Mouse (Mus musculus) embryonic facial prominence, embryonic 13.5 days (tissue): ENCODE data around the gene Gm7361. TPM values are rescaled to one million over a fixed set of nuclear protein-coding genes. Genes with fewer than 3 reads are reported as not detected.
"Not testable (repeated sequence)": the region's sequence is repeated elsewhere in the genome, so short reads cannot be mapped to it uniquely, and the experiment has no call there.

Source experiments
- ATAC-seq: fragments of 200-750 bp; cut with Nextera tagmentation; 2 replicates; pipeline ENCODE4 v1.8.0; 2017; ENCODE audit warnings: low read depth; ENCODE audit not compliant: insufficient number of reproducible peaks, insufficient read depth, low FRiP score, low TSS enrichment
- H3K27ac ChIP-seq: fragments of 300-500 bp; sonication (generic); 2 replicates; pipeline ENCODE4 v1.5.1; 2015; ENCODE audit warnings: moderate library complexity, mild to moderate bottlenecking, inconsistent platforms
- H3K27me3 ChIP-seq: fragments of 300-500 bp; sonication (generic); 2 replicates; pipeline ENCODE4 v1.6.1; 2015; ENCODE audit warnings: mild to moderate bottlenecking, inconsistent platforms
- H3K36me3 ChIP-seq: fragments of 300-500 bp; sonication (generic); 2 replicates; pipeline ENCODE4 v1.6.1; 2015; ENCODE audit warnings: mild to moderate bottlenecking, inconsistent platforms
- H3K4me1 ChIP-seq: fragments of 300-500 bp; sonication (generic); 2 replicates; pipeline ENCODE4 v1.6.1; 2015; ENCODE audit warnings: inconsistent platforms
- H3K4me2 ChIP-seq: fragments of 300-500 bp; sonication (generic); 2 replicates; pipeline ENCODE4 v1.6.1; 2015; ENCODE audit warnings: moderate library complexity, mild to moderate bottlenecking, inconsistent platforms
- H3K4me3 ChIP-seq: fragments of 300-500 bp; sonication (generic); 2 replicates; pipeline ENCODE4 v1.5.1; 2015; ENCODE audit warnings: mild to moderate bottlenecking, inconsistent platforms
- H3K9ac ChIP-seq: fragments of 300-500 bp; sonication (generic); 2 replicates; pipeline ENCODE4 v1.6.1; 2015; ENCODE audit warnings: mild to moderate bottlenecking, inconsistent platforms
- H3K9me3 ChIP-seq: fragments of 300-500 bp; sonication (generic); 2 replicates; pipeline ENCODE4 v1.6.1; 2016; ENCODE audit warnings: inconsistent platforms
- WGBS: fragments of 180-500 bp; shearing (Covaris S2); methylation state at CpG from one replicate; pipeline ENCODE4 v1.1.7; 2015; ENCODE audit warnings: mixed read lengths; 5-methylcytosine and 5-hydroxymethylcytosine counted together
- polyA plus RNA-seq: library from polyadenylated mRNA; unstranded; fragments of >200 nt; fragmentation: Nextera tagmentation; extraction: Ambion mirVana; gene quantifications from 2 replicates; pipeline ENCODE4 v1.2.1, GENCODE M21; 2015

The Gm7361 gene
- polyA plus RNA-seq = not detected in 2 replicates

DNA sequence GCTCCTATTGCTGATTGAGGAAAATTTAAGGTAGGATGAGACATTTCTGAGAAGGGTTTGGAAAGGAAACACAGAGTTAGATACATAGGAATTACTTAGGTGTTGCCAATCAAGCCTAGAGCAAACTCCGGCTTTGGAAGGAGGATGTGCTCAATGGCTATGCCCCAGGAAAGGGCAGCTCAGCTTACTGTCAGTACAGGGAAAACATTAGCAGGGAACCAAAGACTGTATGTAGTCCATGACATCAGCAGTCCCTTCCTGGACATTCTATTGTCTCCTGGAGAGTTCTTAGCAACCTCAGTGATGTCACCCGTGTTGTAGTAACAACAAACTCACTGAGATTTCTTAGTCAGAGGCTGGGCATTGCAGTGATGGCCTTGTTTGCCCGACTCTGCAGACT lies at the start of gene Gm7361:
Gene Gm7361, plus strand, starts transcription at position 301 of the 400 bp plus-strand sequence.
- 74% methylated on average over 3 of the region's 3 CpGs for WGBS
- not testable (repeated sequence) for H3K4me2 ChIP-seq, ATAC-seq, H3K9me3 ChIP-seq, H3K4me3 ChIP-seq, H3K9ac ChIP-seq, H3K27me3 ChIP-seq, H3K27ac ChIP-seq, H3K36me3 ChIP-seq, H3K4me1 ChIP-seq

DNA sequence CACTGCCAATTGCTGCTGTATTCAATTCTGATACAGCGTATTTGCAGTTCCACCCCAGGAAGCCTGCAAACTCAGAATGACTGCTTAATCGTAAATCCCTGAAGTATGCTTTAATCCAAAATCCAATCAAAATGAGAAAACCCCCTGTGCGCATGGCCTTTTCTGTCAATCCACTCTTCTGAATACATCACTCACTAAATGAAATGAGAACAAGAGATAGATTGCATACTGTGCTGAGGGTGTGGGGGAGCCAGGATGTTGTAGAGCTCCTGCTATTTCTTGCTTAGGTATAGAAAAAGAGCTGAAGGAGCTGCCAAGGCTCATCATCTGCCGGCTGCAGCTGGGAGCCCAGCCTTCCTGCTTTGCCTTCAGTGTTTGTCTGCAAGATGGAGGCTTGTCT lies 46.5 kb upstream of the Gm7361 start:
- no peaks in the 10 kb centered on the region for H3K9me3 ChIP-seq
- H3K4me2 ChIP-seq = no peak overlapping the region
- ATAC-seq = no peak
- no peak overlapping the region for H3K9ac ChIP-seq
- H3K36me3 ChIP-seq = no peaks in the 10 kb centered on the region
- H3K4me1 ChIP-seq = no peaks in the 10 kb centered on the region
- no peak overlapping the region for H3K27ac ChIP-seq
- H3K27me3 ChIP-seq = no peaks in the 10 kb centered on the region
- no peak overlapping the region for H3K4me3 ChIP-seq
- WGBS = 81% methylated on average over 4 of the region's 4 CpGs

DNA sequence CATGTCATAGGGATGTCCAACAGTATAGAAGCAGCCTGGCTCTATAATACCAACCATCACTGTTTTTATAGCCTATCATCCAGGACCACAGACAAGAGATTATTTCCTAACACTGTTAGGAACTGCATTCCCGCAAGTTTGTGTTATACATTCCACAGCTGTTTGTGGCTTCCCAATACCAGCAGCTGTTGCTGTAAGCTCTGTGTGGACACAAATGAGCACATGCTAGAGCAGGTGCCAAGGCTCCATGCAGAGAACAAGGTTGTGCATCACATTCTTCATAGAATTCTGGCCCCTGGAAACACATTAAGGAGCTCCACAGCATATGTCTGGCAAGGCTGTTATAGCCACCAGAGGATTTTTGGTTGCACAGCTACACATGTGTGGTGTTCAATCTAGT lies 35.4 kb upstream of the Gm7361 start:
- WGBS = 73% methylated on average over 1 of the region's 1 CpGs
- no peak overlapping the region for H3K27ac ChIP-seq
- no peaks in the 10 kb centered on the region for H3K9me3 ChIP-seq
- no peak overlapping the region for H3K9ac ChIP-seq
- no peak overlapping the region for H3K4me3 ChIP-seq
- no peaks in the 10 kb centered on the region for H3K4me1 ChIP-seq
- H3K27me3 ChIP-seq = no peaks in the 10 kb centered on the region
- no peak overlapping the region for H3K4me2 ChIP-seq
- no peaks in the 10 kb centered on the region for H3K36me3 ChIP-seq
- no peak for ATAC-seq

DNA sequence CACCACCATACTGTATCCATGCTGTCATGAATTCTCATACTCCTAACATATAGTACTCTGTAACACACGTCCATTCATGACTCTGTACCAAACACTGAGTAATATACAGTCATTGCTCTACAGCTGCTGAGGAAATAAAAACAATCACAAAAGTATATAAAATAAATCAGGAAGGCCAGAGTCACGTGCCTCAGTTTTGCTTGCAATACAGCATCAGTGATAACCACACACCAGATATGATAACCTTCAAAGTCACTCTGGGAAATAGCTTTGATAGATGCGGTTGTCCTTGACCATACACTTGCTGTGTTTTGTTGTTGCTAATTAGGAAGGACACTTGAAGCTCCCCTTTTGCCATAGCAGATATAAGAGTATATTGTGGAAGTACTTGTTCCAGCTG lies 9.2 kb downstream of the Gm7361 start:
- not testable (repeated sequence) for H3K4me3 ChIP-seq, H3K36me3 ChIP-seq, H3K27ac ChIP-seq, H3K4me2 ChIP-seq, H3K9ac ChIP-seq, H3K27me3 ChIP-seq, ATAC-seq, H3K4me1 ChIP-seq, H3K9me3 ChIP-seq
- 80% methylated on average over 3 of the region's 3 CpGs for WGBS

DNA sequence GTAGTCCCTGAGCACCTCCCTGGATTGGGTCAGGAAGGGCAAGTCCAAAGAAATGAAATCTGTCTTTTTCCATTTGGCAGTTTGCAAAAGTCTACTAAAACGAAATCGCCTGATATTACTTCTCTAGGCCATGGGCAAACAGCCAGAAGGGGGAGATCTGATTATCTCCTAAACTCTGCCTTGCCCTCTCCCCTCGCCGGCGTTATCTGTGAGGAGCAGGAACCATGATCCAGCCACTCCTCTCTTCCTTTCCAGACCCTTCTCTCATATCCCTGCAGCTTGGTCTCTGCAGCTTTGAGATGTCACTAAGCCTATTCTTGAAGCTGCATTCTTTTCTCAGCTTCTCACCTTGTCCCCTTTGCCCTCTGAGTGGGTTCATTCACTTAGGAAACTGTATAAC lies 22.9 kb downstream of the Gm7361 start:
- H3K9ac ChIP-seq = no peak overlapping the region
- no peak overlapping the region for H3K4me2 ChIP-seq
- no peaks in the 10 kb centered on the region for H3K27me3 ChIP-seq
- H3K4me1 ChIP-seq = no peaks in the 10 kb centered on the region
- no peaks in the 10 kb centered on the region for H3K36me3 ChIP-seq
- 74% methylated on average over 5 of the region's 5 CpGs for WGBS
- no peak for ATAC-seq
- no peak overlapping the region for H3K27ac ChIP-seq
- no peaks in the 10 kb centered on the region for H3K9me3 ChIP-seq
- H3K4me3 ChIP-seq = no peak overlapping the region

DNA sequence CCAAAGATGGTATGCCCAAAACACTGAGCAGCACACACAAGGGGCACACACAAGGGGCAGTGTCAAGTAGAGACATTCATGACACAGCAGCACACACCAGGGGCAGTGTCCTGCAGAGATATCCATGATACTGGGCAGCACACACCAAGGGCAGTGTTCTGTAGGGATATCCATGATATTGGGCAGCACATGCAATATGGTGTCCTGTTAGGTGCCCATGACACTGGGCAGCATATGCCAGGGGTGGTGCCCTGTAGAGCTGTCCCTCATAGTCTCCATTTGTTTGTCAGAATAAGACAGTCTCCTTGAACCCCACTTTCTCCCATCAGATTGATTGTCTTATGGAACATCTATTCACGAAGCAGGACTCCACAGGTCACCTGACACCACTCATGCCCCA lies 24.2 kb downstream of the Gm7361 start:
- Histone ChIP-seq H3K4me2 (no peak overlapping the region), H3K4me3 (no peak overlapping the region), H3K27me3 (no peaks in the 10 kb centered on the region), H3K36me3 (no peaks in the 10 kb centered on the region), H3K9ac (no peak overlapping the region), H3K27ac (no peak overlapping the region), H3K9me3 (no peaks in the 10 kb centered on the region), H3K4me1 (no peaks in the 10 kb centered on the region)
- no peak for ATAC-seq
- WGBS = 89% methylated on average over 1 of the region's 1 CpGs

DNA sequence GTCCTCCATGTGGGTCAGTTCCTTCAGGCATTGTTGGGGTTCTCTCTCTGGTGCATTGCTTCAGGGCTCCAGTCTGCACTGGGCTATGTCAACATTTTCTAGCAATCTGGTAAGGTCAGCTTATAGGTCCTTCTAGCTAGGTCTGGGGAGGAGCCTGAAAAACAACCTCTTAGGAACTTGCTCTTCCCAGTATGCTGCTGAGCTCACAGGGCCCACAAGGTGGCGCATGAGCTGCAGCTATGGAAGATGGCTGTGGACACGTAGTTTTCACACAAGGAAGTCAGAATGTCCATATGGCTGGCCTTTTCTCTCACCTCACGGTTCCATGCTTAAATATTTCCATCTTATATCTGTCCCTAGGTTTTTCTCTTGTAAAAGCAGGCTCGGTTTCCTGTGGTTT lies 24.8 kb downstream of the Gm7361 start:
- H3K27ac ChIP-seq = no peak overlapping the region
- H3K36me3 ChIP-seq = no peaks in the 10 kb centered on the region
- no peak overlapping the region for H3K9ac ChIP-seq
- no peaks in the 10 kb centered on the region for H3K9me3 ChIP-seq
- no peak overlapping the region for H3K4me3 ChIP-seq
- H3K4me1 ChIP-seq = no peaks in the 10 kb centered on the region
- no peak for ATAC-seq
- WGBS = 7% methylated on average over 4 of the region's 4 CpGs
- no peaks in the 10 kb centered on the region for H3K27me3 ChIP-seq
- H3K4me2 ChIP-seq = no peak overlapping the region

DNA sequence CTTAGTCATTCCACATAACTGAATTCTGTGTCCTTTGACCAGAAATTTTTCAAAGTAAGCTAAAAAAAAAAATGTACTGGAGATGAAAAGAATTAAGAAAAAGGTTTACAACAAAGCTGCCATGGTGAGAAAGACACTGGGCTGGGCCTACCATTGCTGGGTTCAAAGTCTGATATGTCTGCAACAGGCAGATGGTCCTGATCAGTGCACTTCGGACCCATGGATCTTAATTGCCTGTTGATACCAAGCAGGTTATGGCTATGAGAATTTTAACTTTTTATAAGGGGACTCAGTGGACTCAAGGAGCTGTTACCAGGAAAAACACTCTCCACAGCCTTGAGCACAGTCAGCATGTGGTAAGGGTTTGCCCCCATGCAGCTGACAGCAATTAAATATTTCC lies 25.9 kb downstream of the Gm7361 start:
- Histone ChIP-seq H3K4me1 (no peaks in the 10 kb centered on the region), H3K9me3 (no peaks in the 10 kb centered on the region), H3K4me2 (no peak overlapping the region), H3K36me3 (no peaks in the 10 kb centered on the region), H3K27me3 (no peaks in the 10 kb centered on the region), H3K4me3 (no peak overlapping the region), H3K9ac (no peak overlapping the region), H3K27ac (no peak overlapping the region)
- ATAC-seq = no peak
- 67% methylated on average over 1 of the region's 1 CpGs for WGBS

DNA sequence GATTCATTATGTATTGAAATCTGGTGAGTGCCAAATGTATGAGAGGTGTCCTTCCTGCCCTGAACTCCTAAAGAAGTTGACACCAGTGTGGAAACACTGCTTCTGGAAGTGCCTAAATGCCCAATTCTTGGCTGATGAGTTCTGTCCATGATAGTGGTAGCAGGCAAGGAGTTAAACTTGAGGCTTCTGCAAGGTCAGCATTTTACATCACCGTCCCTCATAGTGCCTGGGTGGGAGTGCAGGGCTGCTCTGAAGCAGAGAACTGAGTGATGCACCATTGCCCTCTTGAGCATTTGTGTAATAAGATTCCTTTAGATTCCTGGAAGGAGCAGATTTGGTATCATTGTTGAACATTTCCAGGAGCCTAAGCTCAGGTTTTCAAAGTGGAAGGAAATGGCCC lies 34.1 kb downstream of the Gm7361 start:
- H3K9me3 ChIP-seq = no peaks in the 10 kb centered on the region
- H3K4me1 ChIP-seq = peaks cover 4% of the 10 kb centered on the region; the same call in 1 of the 2 replicates
- no peak overlapping the region for H3K4me2 ChIP-seq
- no peaks in the 10 kb centered on the region for H3K36me3 ChIP-seq
- H3K27ac ChIP-seq = no peak overlapping the region
- WGBS = 66% methylated on average over 1 of the region's 1 CpGs
- H3K27me3 ChIP-seq = no peaks in the 10 kb centered on the region
- H3K9ac ChIP-seq = no peak overlapping the region
- no peak for ATAC-seq
- no peak overlapping the region for H3K4me3 ChIP-seq

DNA sequence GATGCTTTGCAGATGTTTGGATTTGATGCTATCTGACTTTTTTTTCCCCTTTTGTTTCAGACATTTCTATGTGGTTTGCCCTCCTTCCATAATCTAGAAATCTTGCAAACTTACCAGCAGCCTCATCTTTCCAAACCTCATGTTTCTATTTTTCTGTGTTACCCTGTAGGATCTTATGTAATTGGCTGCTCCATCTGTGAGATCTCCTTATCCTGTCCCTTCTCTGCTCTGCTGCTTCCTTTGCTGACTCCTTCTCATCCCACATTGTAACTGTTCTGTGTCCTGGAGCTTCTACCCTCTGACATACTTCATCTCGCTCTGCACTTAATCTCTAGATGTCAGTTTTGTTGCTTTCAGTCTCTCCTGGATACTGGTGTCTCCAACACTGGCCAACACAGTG lies 35.8 kb downstream of the Gm7361 start:
- H3K27ac ChIP-seq = no peak overlapping the region
- no peaks in the 10 kb centered on the region for H3K9me3 ChIP-seq
- H3K27me3 ChIP-seq = no peaks in the 10 kb centered on the region
- no peak for ATAC-seq
- H3K4me1 ChIP-seq = peaks cover 4% of the 10 kb centered on the region; the same call in 1 of the 2 replicates
- 49% methylated on average over 1 of the region's 1 CpGs for WGBS
- no peak overlapping the region for H3K9ac ChIP-seq
- no peak overlapping the region for H3K4me3 ChIP-seq
- H3K36me3 ChIP-seq = no peaks in the 10 kb centered on the region
- no peak overlapping the region for H3K4me2 ChIP-seq

Other genes with a start within 250 kb of the Gm7361 start
- 0.18 TPM in 1 of 2 replicates, not detected in the other for gene Gm5862, start 234.8 kb upstream of the Gm7361 start, polyA plus RNA-seq
- gene Speer4a, start 218.1 kb upstream of the Gm7361 start, polyA plus RNA-seq = 0.14 and 0.23 TPM in 2 replicates
- gene Gm7347, start 199.1 kb upstream of the Gm7361 start, polyA plus RNA-seq = 0.22 TPM in 1 of 2 replicates, not detected in the other
- gene Gm10471, start 168.4 kb upstream of the Gm7361 start, polyA plus RNA-seq = not detected in 2 replicates
- gene 5031410I06Rik, start 152.3 kb upstream of the Gm7361 start, polyA plus RNA-seq = 0.32 TPM in 1 of 2 replicates, not detected in the other
- 0.07 and 0.22 TPM in 2 replicates for gene Gm10220, start 136.3 kb upstream of the Gm7361 start, polyA plus RNA-seq